Mouse (Mus musculus) bone marrow, adult 2 months (tissue): ENCODE measurements around the gene Stk32c.

Experiments
- CTCF ChIP-seq: fragments of 200-500 bp; IDR thresholded peaks from 2 replicates; pipeline ENCODE4 v1.5.1; 2011; ENCODE audit warnings: low read length, control low read depth; ENCODE audit not compliant: control insufficient read depth, insufficient read depth
- POLR2A ChIP-seq: fragments of 200-500 bp; IDR thresholded peaks from 2 replicates; pipeline ENCODE4 v1.6.1; 2011; ENCODE audit warnings: low read depth, mild to moderate bottlenecking, control low read depth, low read length, borderline replicate concordance; ENCODE audit not compliant: control insufficient read depth

DNA sequence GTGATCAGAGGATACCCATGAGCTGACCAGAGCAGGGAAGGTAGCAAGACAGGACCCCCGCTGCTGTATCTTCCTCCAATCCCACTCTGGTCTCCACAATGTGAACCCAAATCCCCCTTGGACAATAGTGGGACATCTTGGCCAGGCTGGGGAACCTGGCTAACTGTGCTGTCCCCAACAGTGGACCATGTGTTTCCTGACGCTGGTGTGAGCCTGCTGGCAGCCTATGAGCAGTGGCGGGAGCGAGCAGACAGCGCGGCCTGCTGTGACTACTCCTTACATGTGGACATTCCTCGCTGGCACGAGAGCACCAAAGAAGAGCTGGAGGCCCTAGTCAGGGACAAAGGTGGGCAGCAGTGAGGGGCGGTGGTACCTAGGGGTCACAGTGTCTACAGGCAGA, 121.4 kb downstream of the Stk32c start:
- TF ChIP-seq CTCF: no peak
- no peak for TF ChIP-seq POLR2A
